Mouse (Mus musculus) lung, postnatal 0 days (tissue): ENCODE results near the gene Rho.

Experiments
- CTCF ChIP-seq: IDR thresholded peaks from 2 replicates; pipeline ENCODE4 v1.5.1; 2016; ENCODE audit warnings: antibody characterized with exemption, mild to moderate bottlenecking
- EP300 ChIP-seq: IDR thresholded peaks from 2 replicates; pipeline ENCODE4 v1.6.1; 2016; ENCODE audit warnings: antibody characterized with exemption, mild to moderate bottlenecking, control low read depth

GRCm38 (mm10) chr6:115891497-115892061 is 40.0 kb upstream of the Rho start:
- TF ChIP-seq CTCF (no peak), EP300 (no peak; the same call in 1 of the 2 replicates)
